Mouse (Mus musculus): ENCODE data around the gene Cdk14. TPM values are rescaled to one million over a fixed set of nuclear protein-coding genes. Genes with fewer than 3 reads are reported as not detected.
A peak's percentile ranks its signal among the peaks of the same experiment; 100 is the strongest.

Cdk14 gene
- total RNA-seq, 1 experiment from 2014 or later, result 43.7 TPM

GRCm38 (mm10) chr5:5285876-5286275 lies 134.2 kb downstream of the Cdk14 start:
- 0 out of 2 replicates have a peak, but pooled peaks have one; percentile 40 for ATAC-seq (replicated peaks; ENCODE audit: insufficient number of reproducible peaks, low FRiP score, low TSS enrichment, poor library complexity, severe bottlenecking)

DNA sequence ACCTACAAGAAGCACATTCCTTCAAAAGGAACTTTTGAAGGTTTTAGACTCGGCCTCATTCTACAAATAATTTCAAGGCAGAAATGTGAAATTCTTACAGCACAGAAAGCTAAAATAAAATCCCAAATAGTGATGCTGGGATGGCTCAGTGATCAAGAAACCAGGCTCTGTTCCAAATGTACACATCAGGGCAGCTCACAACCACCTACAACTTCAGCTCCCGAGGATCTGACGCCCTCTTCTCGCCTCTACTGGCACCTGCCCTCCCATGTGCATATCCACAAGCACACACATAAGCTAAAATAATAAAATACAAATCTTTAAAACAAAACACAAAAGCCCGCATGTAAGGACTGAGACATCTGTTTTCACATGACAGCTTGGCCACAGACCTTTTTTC lies 135.6 kb downstream of the Cdk14 start:
- ATAC-seq (replicated peaks; ENCODE audit: insufficient number of reproducible peaks, low FRiP score, low TSS enrichment, poor library complexity, severe bottlenecking), result no peak

GRCm38 (mm10) chr5:5283756-5284430 lies 136.2 kb downstream of the Cdk14 start:
- ATAC-seq (replicated peaks; ENCODE audit: insufficient number of reproducible peaks, low FRiP score, low TSS enrichment, poor library complexity, severe bottlenecking), result no peak

GRCm38 (mm10) chr5:5282425-5282824 lies 137.7 kb downstream of the Cdk14 start:
- ATAC-seq (replicated peaks; ENCODE audit: insufficient number of reproducible peaks, low FRiP score, low TSS enrichment, poor library complexity, severe bottlenecking), result no peak

- no peak for ATAC-seq (replicated peaks; ENCODE audit: insufficient number of reproducible peaks, low FRiP score, low TSS enrichment, poor library complexity, severe bottlenecking)
Measured at GRCm38 (mm10) chr5:5275321-5275720, 144.8 kb downstream of the Cdk14 start.

- ATAC-seq (replicated peaks; ENCODE audit: insufficient number of reproducible peaks, low FRiP score, low TSS enrichment, poor library complexity, severe bottlenecking), result no peak
Measured at GRCm38 (mm10) chr5:5274318-5274717, 145.8 kb downstream of the Cdk14 start.

- ATAC-seq (replicated peaks; ENCODE audit: insufficient number of reproducible peaks, low FRiP score, low TSS enrichment, poor library complexity, severe bottlenecking), result no peak
Measured at GRCm38 (mm10) chr5:5266787-5267126, 153.4 kb downstream of the Cdk14 start.

GRCm38 (mm10) chr5:5265861-5266786 lies 154.0 kb downstream of the Cdk14 start:
- 0 out of 2 replicates have a peak, but pooled peaks have one; percentile 50 for ATAC-seq (replicated peaks; ENCODE audit: insufficient number of reproducible peaks, low FRiP score, low TSS enrichment, poor library complexity, severe bottlenecking)

- ATAC-seq (replicated peaks; ENCODE audit: insufficient number of reproducible peaks, low FRiP score, low TSS enrichment, poor library complexity, severe bottlenecking), result no peak
Measured at GRCm38 (mm10) chr5:5265401-5265841, 154.7 kb downstream of the Cdk14 start.

DNA sequence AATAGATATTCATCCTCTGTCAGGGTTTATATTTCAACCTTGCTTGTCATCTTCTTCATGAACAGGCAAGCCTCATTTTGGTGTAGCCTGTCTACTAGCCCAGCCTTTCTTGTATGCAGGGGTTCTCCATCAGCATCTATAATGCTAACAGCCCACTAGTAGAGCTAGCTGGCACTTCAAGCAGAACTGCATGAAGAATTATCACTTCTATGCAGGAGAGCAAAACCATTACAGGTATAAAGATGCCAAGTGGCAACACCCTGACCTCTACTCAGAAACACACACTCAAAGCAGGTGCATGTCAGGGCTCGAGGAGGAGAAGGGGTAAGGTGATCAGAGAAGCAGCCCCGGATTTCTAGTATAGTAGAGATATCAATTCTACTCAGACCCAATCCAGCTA lies 155.4 kb downstream of the Cdk14 start:
- no peak for ATAC-seq (replicated peaks; ENCODE audit: insufficient number of reproducible peaks, low FRiP score, low TSS enrichment, poor library complexity, severe bottlenecking)

- ATAC-seq (replicated peaks; ENCODE audit: insufficient number of reproducible peaks, low FRiP score, low TSS enrichment, poor library complexity, severe bottlenecking), result no peak
Measured at GRCm38 (mm10) chr5:5261725-5262296, 158.3 kb downstream of the Cdk14 start.

- ATAC-seq (replicated peaks; ENCODE audit: insufficient number of reproducible peaks, low FRiP score, low TSS enrichment, poor library complexity, severe bottlenecking), result no peak
Measured at GRCm38 (mm10) chr5:5260966-5261724, 159.0 kb downstream of the Cdk14 start.

DNA sequence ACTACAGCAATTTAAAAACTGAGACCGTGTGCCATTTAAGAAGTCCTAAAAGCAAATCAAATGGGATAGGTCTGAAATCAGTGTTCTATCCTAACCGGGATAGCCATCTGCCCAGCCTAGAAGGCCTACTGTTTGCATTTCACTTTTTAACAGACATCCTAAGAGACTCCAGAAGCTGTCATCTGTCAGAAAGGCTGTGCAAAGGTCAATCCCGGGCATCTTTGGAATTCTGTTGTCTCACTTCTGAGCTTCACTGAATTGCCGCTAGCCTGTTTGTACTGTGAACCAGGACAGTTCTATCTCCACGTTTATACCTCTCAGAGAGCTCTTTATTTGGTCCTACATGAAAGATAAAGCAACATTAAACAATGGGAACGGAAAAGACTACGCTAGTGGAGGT lies 159.8 kb downstream of the Cdk14 start:
- ATAC-seq (replicated peaks; ENCODE audit: insufficient number of reproducible peaks, low FRiP score, low TSS enrichment, poor library complexity, severe bottlenecking), result no peak

GRCm38 (mm10) chr5:5254391-5254790 lies 165.7 kb downstream of the Cdk14 start:
- ATAC-seq (replicated peaks; ENCODE audit: insufficient number of reproducible peaks, low FRiP score, low TSS enrichment, poor library complexity, severe bottlenecking), result no peak

- no peak for ATAC-seq (replicated peaks; ENCODE audit: insufficient number of reproducible peaks, low FRiP score, low TSS enrichment, poor library complexity, severe bottlenecking)
Measured at GRCm38 (mm10) chr5:5253177-5253576, 166.9 kb downstream of the Cdk14 start.

DNA sequence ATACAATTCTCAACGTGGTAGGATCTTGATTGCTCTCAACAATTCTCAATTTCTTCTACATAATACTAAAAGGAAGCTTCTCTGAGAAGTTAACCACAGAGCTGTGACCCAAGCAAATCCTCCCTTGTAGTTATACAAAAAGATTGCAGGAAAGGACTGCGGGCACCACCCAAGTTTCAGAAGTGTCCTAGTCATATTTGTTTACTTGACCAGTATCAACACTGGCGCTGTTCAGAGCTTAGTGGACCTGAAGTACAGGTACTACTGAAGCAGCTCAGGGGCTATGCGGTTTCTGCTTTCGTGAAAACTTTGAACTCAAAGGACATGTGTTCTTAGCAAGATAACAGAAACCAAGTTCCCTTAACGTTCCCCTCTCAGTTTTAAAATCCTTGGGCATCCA lies 172.4 kb downstream of the Cdk14 start:
- no peak for ATAC-seq (replicated peaks; ENCODE audit: insufficient number of reproducible peaks, low FRiP score, low TSS enrichment, poor library complexity, severe bottlenecking)

GRCm38 (mm10) chr5:5246534-5247175 lies 173.5 kb downstream of the Cdk14 start:
- no peak for ATAC-seq (replicated peaks; ENCODE audit: insufficient number of reproducible peaks, low FRiP score, low TSS enrichment, poor library complexity, severe bottlenecking)

DNA sequence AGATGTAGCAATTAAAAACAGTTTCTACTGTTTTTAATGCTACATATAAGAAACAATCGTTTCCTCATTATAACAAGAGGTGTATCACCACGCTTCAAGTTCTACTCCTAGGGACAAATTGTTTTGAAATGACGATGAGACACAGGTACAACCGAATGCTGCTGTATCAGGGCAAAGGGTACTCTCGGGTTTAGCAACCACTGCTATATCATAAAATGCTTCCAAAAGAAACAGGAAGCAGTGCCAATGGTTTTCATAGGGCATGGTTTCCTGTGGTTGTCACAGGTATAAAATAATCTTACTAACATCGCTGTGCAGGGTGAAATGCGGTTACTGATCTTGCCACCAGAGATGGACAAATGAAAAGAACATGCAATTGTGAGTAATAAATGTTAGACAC lies 174.9 kb downstream of the Cdk14 start:
- ATAC-seq (replicated peaks; ENCODE audit: insufficient number of reproducible peaks, low FRiP score, low TSS enrichment, poor library complexity, severe bottlenecking), result no peak
